Mouse (Mus musculus) urinary bladder, postnatal 10 days (tissue): ENCODE measurements around the gene Pnpla1.
"Not testable (repeated sequence)": the region's sequence is repeated elsewhere in the genome, so short reads cannot be mapped to it uniquely, and the experiment has no call there.

Source experiments
- DNase-seq: peaks from one replicate; pipeline ENCODE4 v3.0.0; 2022; ENCODE audit warnings: low spot score

Pnpla1 gene

GRCm38 (mm10) chr17:28858205-28858604 is at the start of gene Pnpla1:
TSS of gene Pnpla1 (plus strand) at chr17:28858411.
- DNase-seq, result no peak

GRCm38 (mm10) chr17:28808714-28809113 is 49.5 kb upstream of the Pnpla1 start:
- DNase-seq, result no peak

GRCm38 (mm10) chr17:28809175-28809831 is 48.9 kb upstream of the Pnpla1 start:
- DNase-seq, result no peak

- no peak for DNase-seq
Observed at GRCm38 (mm10) chr17:28812345-28812744, 45.9 kb upstream of the Pnpla1 start.

- DNase-seq, result no peak
Observed at GRCm38 (mm10) chr17:28814529-28815097, 43.6 kb upstream of the Pnpla1 start.

GRCm38 (mm10) chr17:28815384-28816004 is 42.7 kb upstream of the Pnpla1 start:
- no peak for DNase-seq

- DNase-seq, result not testable (repeated sequence)
Observed at GRCm38 (mm10) chr17:28816326-28816725, 41.9 kb upstream of the Pnpla1 start.

GRCm38 (mm10) chr17:28816875-28817811 is 41.1 kb upstream of the Pnpla1 start:
- no peak for DNase-seq

GRCm38 (mm10) chr17:28820189-28820588 is 38.0 kb upstream of the Pnpla1 start:
- no peak for DNase-seq

GRCm38 (mm10) chr17:28823004-28823745 is 35.0 kb upstream of the Pnpla1 start:
- no peak for DNase-seq

- no peak for DNase-seq
Observed at GRCm38 (mm10) chr17:28823749-28824148, 34.5 kb upstream of the Pnpla1 start.

- no peak for DNase-seq
Observed at GRCm38 (mm10) chr17:28824896-28825295, 33.3 kb upstream of the Pnpla1 start.

- no peak for DNase-seq
Observed at GRCm38 (mm10) chr17:28825359-28826041, 32.7 kb upstream of the Pnpla1 start.

- DNase-seq, result no peak
Observed at GRCm38 (mm10) chr17:28827665-28828231, 30.5 kb upstream of the Pnpla1 start.

GRCm38 (mm10) chr17:28829120-28829519 is 29.1 kb upstream of the Pnpla1 start:
- no peak for DNase-seq

GRCm38 (mm10) chr17:28831065-28831464 is 27.1 kb upstream of the Pnpla1 start:
- DNase-seq, result no peak

- DNase-seq, result no peak
Observed at GRCm38 (mm10) chr17:28832040-28832439, 26.2 kb upstream of the Pnpla1 start.

GRCm38 (mm10) chr17:28832875-28833274 is 25.3 kb upstream of the Pnpla1 start:
- DNase-seq, result no peak

GRCm38 (mm10) chr17:28834676-28835075 is 23.5 kb upstream of the Pnpla1 start:
- DNase-seq, result no peak

GRCm38 (mm10) chr17:28837840-28838239 is 20.4 kb upstream of the Pnpla1 start:
- no peak for DNase-seq

- DNase-seq, result not testable (repeated sequence)
Observed at GRCm38 (mm10) chr17:28841947-28842346, 16.3 kb upstream of the Pnpla1 start.
